Mouse (Mus musculus) layer of hippocampus, postnatal 10 days (tissue): ENCODE data around the gene Acer3. TPM values are rescaled to one million over a fixed set of nuclear protein-coding genes. Genes with fewer than 3 reads are reported as not detected.
A peak's percentile ranks its signal among the peaks of the same experiment; 100 is the strongest.

ENCODE experiments used
- DNase-seq, 2 experiments: peaks; one replicate each; pipeline ENCODE4 v3.0.0; 2021; ENCODE audit warnings: low spot score in 2 of 2
- total RNA-seq, 2 experiments: library from RNA; stranded (reverse); gene quantifications; 2 replicates each; pipeline ENCODE4 v1.2.3; 2021

Gene Acer3
- total RNA-seq, 2 experiments from 2014 or later, result 14.7 to 17.8 TPM

DNA sequence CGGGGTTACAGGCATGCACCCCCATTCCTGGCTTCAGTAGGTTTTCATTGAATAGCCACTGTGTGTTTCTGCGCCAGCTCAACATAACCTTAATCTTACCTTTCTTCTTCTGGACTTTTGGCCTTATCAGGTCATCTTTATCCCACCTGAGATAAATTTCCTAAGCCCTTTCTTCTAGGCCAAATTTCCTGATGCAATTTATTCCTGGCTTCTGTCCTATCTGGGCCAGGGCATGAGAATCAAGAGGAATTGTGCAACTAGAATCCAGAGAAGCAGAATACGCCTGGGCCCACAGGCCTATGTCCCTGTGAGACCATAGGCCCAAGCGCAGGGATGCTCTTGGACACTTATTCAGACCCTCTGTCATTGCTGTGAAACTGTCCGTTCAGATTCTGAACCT is 12.5 kb upstream of the Acer3 start:
- DNase-seq, result no peak

GRCm38 (mm10) chr7:98332678-98333397 is 11.8 kb upstream of the Acer3 start:
- no peak for DNase-seq

DNA sequence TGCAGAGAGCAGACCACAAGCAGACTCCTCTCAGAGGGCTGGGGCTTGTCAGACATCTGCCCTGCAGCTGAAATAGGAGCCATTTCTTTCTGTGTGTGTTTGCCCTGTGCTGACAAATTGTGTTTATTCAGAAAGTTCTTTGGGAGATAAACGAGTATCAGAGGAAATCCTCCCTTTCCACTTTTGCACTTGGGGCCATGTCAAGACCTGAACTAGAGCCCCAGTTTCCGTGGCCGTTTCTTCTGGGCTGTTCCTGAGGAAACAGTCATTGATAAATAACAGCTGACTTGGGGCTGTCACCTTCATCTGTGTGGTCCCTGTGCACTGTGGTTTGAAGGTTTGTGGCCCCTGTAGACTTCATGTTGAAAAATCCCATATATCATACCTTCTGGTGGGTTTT is 10.9 kb upstream of the Acer3 start:
- DNase-seq, result no peak

GRCm38 (mm10) chr7:98330375-98331002 is 9.5 kb upstream of the Acer3 start:
- DNase-seq, result no peak

DNA sequence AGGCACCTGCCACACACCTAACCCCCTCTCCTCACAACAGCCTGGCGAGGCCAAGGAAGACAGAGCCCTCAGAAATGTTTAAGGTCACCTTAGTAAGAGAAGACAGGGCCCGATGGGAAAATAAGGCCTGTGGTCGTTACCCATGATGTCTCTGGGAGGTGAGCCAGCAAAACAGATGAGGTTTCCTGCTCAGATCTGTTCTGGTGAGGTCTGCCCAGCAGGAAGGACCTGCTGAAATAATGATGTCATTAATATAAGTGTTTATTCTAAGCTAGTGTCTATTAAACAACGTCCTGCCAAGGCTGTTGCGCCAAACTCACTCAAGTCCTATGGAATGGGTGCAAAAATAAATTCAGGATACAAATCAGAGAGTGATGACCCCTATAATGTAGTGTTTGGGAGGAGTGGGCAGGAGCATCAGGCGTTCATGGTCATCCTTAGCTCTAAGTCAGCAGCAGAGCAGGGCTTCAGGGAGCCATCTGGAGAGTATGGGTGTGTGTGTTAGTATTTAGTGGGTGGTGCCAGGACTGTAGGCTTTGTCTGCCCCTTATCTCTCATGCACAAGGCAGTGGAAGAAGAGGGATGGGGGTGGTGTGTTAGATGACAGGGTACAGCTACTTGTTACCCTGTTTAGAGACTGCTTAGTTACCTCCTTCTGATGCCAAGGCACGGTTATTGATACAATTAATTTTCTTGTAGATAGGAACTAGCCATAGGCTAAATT is 8.8 kb upstream of the Acer3 start:
- DNase-seq, result no peak

- no peak for DNase-seq
Observed at GRCm38 (mm10) chr7:98328311-98328710, 7.3 kb upstream of the Acer3 start.

DNA sequence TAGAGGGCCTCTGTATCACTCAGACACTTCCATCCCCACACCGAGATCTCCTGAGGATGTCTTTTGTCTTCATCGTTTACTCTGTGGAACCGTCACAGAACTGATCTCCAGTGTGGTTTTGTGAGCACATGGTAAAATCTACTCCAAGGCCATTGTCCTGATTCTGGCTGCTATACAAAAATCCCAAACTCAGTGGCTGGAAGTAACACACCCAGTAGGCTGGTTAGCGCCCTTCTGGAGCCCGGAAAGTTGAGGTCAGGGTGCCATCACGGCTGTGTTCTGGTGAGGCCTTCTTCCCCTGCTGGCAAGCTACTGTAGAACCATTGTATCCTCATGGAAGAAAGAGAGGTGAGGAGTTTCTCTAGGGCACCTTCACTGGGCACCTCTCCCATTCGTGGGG is 5.0 kb upstream of the Acer3 start:
- no peak for DNase-seq

- DNase-seq, result no peak
Observed at GRCm38 (mm10) chr7:98324228-98324627, 3.2 kb upstream of the Acer3 start.

- DNase-seq, result peak in 1 of 2 experiments; percentile 34
Observed at GRCm38 (mm10) chr7:98323288-98324019, 2.4 kb upstream of the Acer3 start.

DNA sequence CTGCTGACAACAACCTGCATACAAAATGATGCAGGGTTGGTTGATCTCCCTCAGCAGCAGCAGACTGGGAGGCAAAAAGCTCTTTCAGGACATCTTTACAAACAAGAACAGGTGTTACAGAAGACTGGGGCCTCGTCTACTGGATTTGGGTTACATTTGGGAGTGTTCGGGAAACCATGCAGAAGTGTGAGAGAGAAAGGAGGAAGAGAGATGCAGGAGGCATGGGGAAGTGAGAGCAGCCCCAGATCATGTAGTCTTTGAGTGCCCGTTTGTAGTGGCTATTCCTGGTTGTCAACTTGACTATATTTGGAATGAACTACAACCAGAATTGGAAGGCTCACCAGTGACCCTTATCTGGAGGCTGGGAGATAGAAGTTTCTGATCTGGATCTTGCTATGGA is 1.4 kb upstream of the Acer3 start:
- DNase-seq, result no peak

DNA sequence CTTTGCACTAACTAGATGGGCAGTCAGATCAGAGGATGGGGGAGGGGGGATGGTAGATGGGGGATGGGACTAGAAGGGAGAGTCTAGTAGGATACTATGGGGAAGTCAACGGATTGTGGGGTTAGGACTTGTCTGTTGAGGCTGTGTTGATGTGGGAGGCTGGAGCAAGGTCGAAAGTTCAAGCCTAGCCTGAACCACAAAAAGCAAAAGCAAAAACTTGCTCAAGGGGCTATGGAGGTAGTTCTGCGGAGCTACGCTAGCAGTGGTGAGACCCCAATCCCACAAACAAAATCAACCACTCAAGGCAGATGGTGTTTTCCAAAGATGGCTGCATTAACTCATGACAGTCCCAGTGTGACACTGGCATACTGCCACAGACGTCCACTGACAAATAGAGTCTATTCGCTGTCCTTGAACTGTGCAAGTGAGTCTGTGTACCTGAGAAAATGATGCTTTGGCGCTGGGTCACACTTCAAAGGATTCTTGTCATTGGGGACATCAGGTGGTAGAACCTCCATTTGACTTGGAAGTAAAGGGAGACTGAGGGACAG is 927 bp downstream of the Acer3 start:
- DNase-seq, result no peak

GRCm38 (mm10) chr7:98316568-98316967 is 4.4 kb downstream of the Acer3 start:
- DNase-seq, result no peak

DNA sequence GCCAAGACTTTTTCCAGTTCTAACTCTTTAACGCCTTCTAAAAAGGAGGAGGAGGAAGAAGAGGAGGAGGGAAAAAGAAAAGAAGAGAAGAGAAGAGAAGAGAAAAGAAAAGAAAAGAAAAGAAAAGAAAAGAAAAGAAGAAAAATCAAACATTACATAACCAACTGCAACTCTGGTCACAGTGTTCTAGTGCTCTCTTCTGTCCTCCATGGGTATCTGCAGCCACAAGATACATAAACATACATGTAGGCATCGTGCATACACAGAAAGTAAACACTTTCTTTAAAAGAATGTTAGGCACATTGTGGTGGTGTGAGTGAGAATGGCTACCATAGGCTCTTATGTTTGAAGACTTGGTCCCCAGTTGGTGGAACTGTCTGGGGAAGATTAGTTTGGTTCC is 5.9 kb downstream of the Acer3 start:
- no peak for DNase-seq

DNA sequence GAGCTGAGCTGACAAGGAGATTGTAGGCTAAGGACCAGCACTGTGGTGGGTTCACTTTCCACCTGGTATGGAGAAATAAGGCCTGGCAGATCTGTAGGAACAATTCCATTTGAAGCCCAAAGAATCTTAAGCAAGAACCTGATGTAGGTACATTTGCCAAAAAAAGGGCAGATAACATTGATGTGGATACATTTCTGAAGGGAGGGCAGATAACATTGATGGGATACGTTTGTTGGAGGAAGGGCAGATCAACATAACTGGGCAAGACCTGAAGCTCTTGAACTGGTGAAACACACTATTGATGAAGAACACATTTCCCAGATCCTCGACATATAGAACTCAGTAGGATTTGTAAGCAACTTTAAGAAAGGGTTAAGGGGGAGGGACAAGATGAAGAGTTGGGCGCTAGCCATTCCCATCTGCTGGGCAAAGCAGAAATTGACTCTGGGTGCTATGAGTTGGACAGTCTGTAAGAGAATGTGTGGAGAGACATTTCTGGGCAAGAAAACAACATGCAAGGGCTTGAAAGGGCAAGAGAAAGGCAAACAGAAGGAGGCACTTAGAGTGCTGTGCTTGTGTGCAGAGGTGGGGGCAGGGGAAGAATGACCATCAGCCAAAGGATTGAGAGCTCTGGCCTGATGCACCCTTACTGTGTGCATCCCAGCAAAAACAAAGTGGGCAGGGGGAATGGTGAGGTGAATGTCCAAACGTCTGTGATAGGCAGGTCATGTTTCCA is 8.7 kb downstream of the Acer3 start:
- DNase-seq, result no peak

DNA sequence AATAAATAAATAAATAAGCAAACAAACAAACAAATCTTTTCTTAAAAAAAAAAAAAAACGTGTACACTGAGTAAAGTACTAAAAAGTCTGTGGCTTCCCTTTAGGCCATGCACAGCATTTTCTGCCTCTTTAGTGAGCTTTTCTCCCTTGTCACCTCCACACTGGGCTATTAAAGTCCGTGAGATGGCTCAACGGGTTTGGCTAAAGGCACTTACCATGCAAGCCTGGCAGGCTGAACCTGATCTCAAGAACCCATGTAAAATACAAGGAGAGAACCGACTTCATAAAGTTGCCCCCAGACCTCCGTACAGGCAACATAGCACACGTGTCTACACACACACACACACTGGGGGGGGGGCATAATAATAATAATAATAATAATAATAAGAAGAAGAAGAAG is 10.7 kb downstream of the Acer3 start:
- DNase-seq, result no peak

- DNase-seq, result peak; percentile 84 to 92
Observed at GRCm38 (mm10) chr7:98309219-98310030, 11.6 kb downstream of the Acer3 start.

DNA sequence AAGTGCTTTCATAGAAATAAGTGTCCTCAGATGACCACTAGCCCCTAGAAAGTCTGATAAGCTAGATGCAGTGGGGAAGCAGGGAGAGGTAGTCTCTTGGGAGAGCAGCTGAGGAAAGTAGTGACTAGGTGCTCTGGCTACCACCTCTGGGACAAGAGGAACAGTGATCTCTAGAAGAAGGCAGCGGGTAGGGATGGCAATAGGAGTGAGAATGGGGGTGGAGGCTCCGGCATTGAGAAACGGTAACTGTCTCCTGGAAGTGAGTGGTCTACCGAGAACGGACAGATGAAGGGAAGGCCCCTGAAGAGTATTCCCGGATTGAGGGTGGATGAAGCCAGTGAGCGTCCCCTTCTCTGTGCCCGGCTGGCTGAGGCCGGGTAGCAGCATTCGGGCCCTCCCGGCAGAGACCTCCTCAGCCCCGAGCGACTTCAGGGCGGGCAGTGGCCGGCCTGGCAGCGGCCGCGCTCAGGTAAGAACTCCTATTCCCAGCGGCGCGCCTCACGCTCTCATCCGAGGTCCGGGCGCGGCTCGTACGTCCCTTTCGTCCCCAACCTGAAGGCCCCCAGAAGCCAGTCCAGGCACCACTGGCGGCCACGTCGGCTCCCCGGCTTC is 12.3 kb downstream of the Acer3 start:
- DNase-seq, result peak in 1 of 2 experiments; percentile 19

DNA sequence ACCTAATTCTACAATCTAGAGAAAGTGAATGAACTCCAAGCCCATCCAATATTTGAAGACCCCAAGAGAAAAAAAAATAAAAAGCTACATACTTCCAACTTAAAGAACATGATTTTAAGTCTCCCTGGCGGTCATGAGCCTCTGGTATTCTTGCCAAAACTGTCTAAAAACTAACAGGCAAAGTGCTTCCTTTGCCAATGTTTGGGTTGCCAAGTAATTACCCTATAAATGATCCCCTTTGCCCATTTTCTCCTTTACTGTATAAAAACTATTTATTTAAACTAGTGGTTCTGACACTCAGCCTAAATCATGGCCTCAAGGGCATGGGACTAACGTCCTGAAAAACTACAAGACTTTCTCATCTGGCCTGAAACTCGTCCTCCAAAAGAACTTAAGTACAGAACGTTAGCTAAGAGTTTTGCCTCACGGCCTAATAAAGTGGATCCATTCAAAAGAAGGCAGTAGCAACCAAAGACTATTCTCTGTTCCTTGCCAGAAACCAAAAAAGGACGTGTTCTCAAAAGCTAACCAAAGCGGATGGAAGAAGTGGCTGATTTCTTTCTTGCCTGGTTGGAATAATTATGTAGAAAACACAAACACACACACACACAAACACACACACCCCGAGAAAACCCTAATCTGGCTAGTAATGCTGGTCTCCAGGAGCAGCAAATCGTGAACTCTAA is 12.9 kb downstream of the Acer3 start:
- no peak for DNase-seq

- DNase-seq, result no peak
Observed at GRCm38 (mm10) chr7:98307411-98307810, 13.6 kb downstream of the Acer3 start.
